ENCODE assay signal across 23 mouse cellular contexts in the genomic region with DNA sequence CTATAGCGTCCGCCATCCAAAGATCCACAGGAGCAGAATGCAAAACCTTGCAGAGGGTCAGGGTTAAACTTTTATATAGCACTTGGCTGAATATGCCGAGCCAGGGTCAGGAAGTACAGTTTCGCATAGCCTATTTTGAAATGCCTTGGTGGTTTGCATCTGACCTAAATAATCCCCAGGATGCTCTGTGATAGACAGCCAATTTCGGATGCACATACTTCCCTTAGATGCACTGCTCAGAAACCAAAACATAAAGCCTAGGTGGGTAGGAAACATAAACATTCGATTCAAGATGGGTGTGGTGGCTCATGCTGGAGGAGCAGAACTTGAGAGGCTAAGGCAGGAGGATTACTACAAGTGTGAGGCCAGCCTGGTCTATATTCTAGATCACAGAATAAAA. TPM values are rescaled to one million over a fixed set of nuclear protein-coding genes. Genes with fewer than 3 reads are reported as not detected.
DNase-seq lines count a peak whose midpoint lies in the region; ATAC-seq and TF ChIP-seq lines count a peak whose summit lies in the region.
"Had no signal": no experiment of that assay in that cellular context is flagged by ENCODE, and none has a peak within 500 bp of the region (broad histone marks: within the 10 kb centered on the region; RNA-seq: fewer than 3 reads in every experiment).

No protein-coding gene starts in this region.

- no peaks in the 10 kb centered on the region for H3K36me3 ChIP-seq in lung, postnatal 0 days (ENCODE audit: insufficient read depth, low read length)
- no peaks in the 10 kb centered on the region for H3K36me3 ChIP-seq in intestine, embryonic 16.5 days (ENCODE audit: control insufficient read depth, insufficient read depth, low read length)
- H3K36me3 ChIP-seq in forebrain, embryonic 12.5 days (replicated peaks): no peaks in the 10 kb centered on the region
- H3K36me3 ChIP-seq: forebrain, embryonic 10.5 days had no signal

- H3K9me3 ChIP-seq in lung, postnatal 0 days (ENCODE audit: low read length): no peaks in the 10 kb centered on the region
- H3K9me3 ChIP-seq in intestine, embryonic 16.5 days (ENCODE audit: control insufficient read depth, low read length): no peaks in the 10 kb centered on the region
- H3K9me3 ChIP-seq in forebrain, embryonic 12.5 days: no peaks in the 10 kb centered on the region
- H3K9me3 ChIP-seq: forebrain, embryonic 10.5 days; kidney, embryonic 15.5 days had no signal

- ATAC-seq in lung, postnatal 0 days: no peak
- peak; percentile 38 for ATAC-seq in CD4-positive, CD25-positive, alpha-beta regulatory T cell, adult 4 months
- ATAC-seq in monocyte, adult 5-6 weeks (replicated peaks; ENCODE audit: insufficient number of reproducible peaks, low FRiP score, low TSS enrichment, poor library complexity, severe bottlenecking): peak; percentile 32; the same call in 1 of the 2 replicates
- ATAC-seq in intestine, embryonic 16.5 days: no peak
- no peak for ATAC-seq in forebrain, embryonic 12.5 days (ENCODE audit: low FRiP score)
- ATAC-seq: forebrain, postnatal 0 days; hindbrain, postnatal 0 days had no signal

- DNase-seq in lung, postnatal 0 days (ENCODE audit: low spot score): no peak
- DNase-seq in lung, postnatal 25 days (ENCODE audit: low spot score): no peak
- no peak for DNase-seq in left cerebral cortex, adult 2 months (ENCODE audit: extremely low spot score in 1 of 2, low spot score in 2 of 2)
- DNase-seq: adrenal gland, adult 2 months; cerebellum, adult 2 months; cerebellum, postnatal 25 days; forebrain, postnatal 0 days; kidney, adult 11 months; kidney, postnatal 36 days; lung, embryonic 14.5 days; midbrain, embryonic 14.5 days; thymus, adult 18-20 months had no signal

- WGBS in lung, postnatal 0 days: 51% methylated on average over 6 of the region's 6 CpGs
- WGBS in intestine, embryonic 16.5 days: 61% methylated on average over 6 of the region's 6 CpGs
- WGBS in forebrain, embryonic 12.5 days: 89% methylated on average over 6 of the region's 6 CpGs

- H3K9ac ChIP-seq in lung, postnatal 0 days (replicated peaks; ENCODE audit: low read depth): no peak overlapping the region
- H3K9ac ChIP-seq in intestine, embryonic 16.5 days (ENCODE audit: low read depth, low read length): no peak overlapping the region
- H3K9ac ChIP-seq in forebrain, embryonic 12.5 days: no peak overlapping the region
- H3K9ac ChIP-seq: forebrain, postnatal 0 days; kidney, embryonic 15.5 days; liver, embryonic 14.5 days; lung, embryonic 14.5 days had no signal

- H3K27me3 ChIP-seq in lung, postnatal 0 days (replicated peaks; ENCODE audit: insufficient read depth, low read length): no peaks in the 10 kb centered on the region
- H3K27me3 ChIP-seq in intestine, embryonic 16.5 days (replicated peaks; ENCODE audit: control insufficient read depth, insufficient read depth, low read length): no peaks in the 10 kb centered on the region
- peaks cover 8% of the 10 kb centered on the region for H3K27me3 ChIP-seq in forebrain, embryonic 12.5 days
- H3K27me3 ChIP-seq: kidney, embryonic 15.5 days had no signal

- H3K27ac ChIP-seq in lung, postnatal 0 days (ENCODE audit: low read length): no peak overlapping the region
- H3K27ac ChIP-seq in brown adipose tissue, adult 24 weeks (replicated peaks; ENCODE audit: low read depth, low read length): 0 out of 2 replicates have a peak overlapping the region, but pooled peaks have one; percentile 4
- no peak overlapping the region for H3K27ac ChIP-seq in intestine, embryonic 16.5 days (ENCODE audit: low read length)
- H3K27ac ChIP-seq in forebrain, embryonic 12.5 days: no peak overlapping the region
- no peak overlapping the region for H3K27ac ChIP-seq in left cerebral cortex, adult 2 months
- H3K27ac ChIP-seq: forebrain, embryonic 10.5 days; hindbrain, postnatal 0 days; liver, embryonic 14.5 days had no signal

- no peak for TF ChIP-seq CTCF in lung, postnatal 0 days (IDR thresholded peaks at IDR 0.05)
- TF ChIP-seq CTCF in left cerebral cortex, adult 2 months (IDR thresholded peaks at IDR 0.05): no peak

- no peak for TF ChIP-seq EP300 in lung, postnatal 0 days (IDR thresholded peaks at IDR 0.05)

- no peak overlapping the region for H3K4me3 ChIP-seq in lung, postnatal 0 days (ENCODE audit: low read depth, low read length)
- H3K4me3 ChIP-seq in brown adipose tissue, adult 24 weeks (ENCODE audit: insufficient read depth, low read depth, low read length): no peak overlapping the region
- H3K4me3 ChIP-seq in intestine, embryonic 16.5 days (ENCODE audit: low read length): no peak overlapping the region
- H3K4me3 ChIP-seq in forebrain, embryonic 12.5 days (replicated peaks): no peak overlapping the region
- H3K4me3 ChIP-seq in left cerebral cortex, adult 2 months: no peak overlapping the region
- H3K4me3 ChIP-seq: forebrain, embryonic 10.5 days; kidney, embryonic 15.5 days; myocyte had no signal

- peaks cover 29% of the 10 kb centered on the region for H3K4me1 ChIP-seq in lung, postnatal 0 days (ENCODE audit: insufficient read depth, low read depth, low read length)
- H3K4me1 ChIP-seq in brown adipose tissue, adult 24 weeks (ENCODE audit: control insufficient read depth, insufficient read depth, insufficient read length, low read length): peaks cover 44% of the 10 kb centered on the region
- H3K4me1 ChIP-seq in intestine, embryonic 16.5 days (ENCODE audit: control insufficient read depth, insufficient read depth, low read length): peaks cover 23% of the 10 kb centered on the region
- peaks cover 6% of the 10 kb centered on the region; the same call in 1 of the 2 replicates for H3K4me1 ChIP-seq in forebrain, embryonic 12.5 days

- H3K4me2 ChIP-seq in lung, postnatal 0 days (replicated peaks; ENCODE audit: low read depth, low read length): peak overlapping the region; percentile 14; the same call in 1 of the 2 replicates
- H3K4me2 ChIP-seq in intestine, embryonic 16.5 days (ENCODE audit: low read depth, low read length): no peak overlapping the region
- no peak overlapping the region for H3K4me2 ChIP-seq in forebrain, embryonic 12.5 days
- H3K4me2 ChIP-seq: heart, embryonic 11.5 days; kidney, embryonic 15.5 days; lung, embryonic 14.5 days had no signal

- intact Hi-C loops in left cerebral cortex, adult 2 months (cut with DNase I): no loop called here

RNA-seq across cellular contexts. Expression of a gene that starts 6.1 kb away (rescaled TPM):
- 62.2 and 68.0 TPM in 2 replicates for polyA plus RNA-seq in lung, postnatal 0 days (2015; fragmentation: Nextera tagmentation; extraction: Ambion mirVana)
- polyA plus RNA-seq in CD4-positive, CD25-positive, alpha-beta regulatory T cell, adult 4 months (2017; shearing (Covaris generic)): 10 to 100 TPM; 24.3 to 26.3 TPM
- polyA plus RNA-seq in brown adipose tissue, adult 24 weeks (2012; ENCODE audit: insufficient read depth, insufficient read length, missing spikeins): 60.5 and 68.8 TPM in 2 replicates
- total RNA-seq in monocyte, adult 5-6 weeks (2017): 87.0 to 88.7 TPM (median 88.0 TPM) in 3 replicates
- polyA plus RNA-seq in intestine, embryonic 16.5 days (2015; fragmentation: Nextera tagmentation; extraction: Ambion mirVana): 23.6 and 26.9 TPM in 2 replicates
- polyA plus RNA-seq in forebrain, embryonic 12.5 days (2016; fragmentation: Nextera tagmentation; extraction: Ambion mirVana): 7.5 and 7.8 TPM in 2 replicates
- 10 to 100 TPM; 10.3 to 12.6 TPM for total RNA-seq in left cerebral cortex, adult 2 months (2021)

Comparison
In these comparisons a context has a peak if more than half of its experiments do, and no peak if none do; other contexts are left out.
1. ATAC-seq: peak in CD4-positive, CD25-positive, alpha-beta regulatory T cell, adult 4 months (single experiment) and monocyte, adult 5-6 weeks (single experiment); none in lung, postnatal 0 days (single experiment), intestine, embryonic 16.5 days (single experiment) and forebrain, embryonic 12.5 days (single experiment).